Mouse (Mus musculus): ENCODE measurements around the gene Sorl1. TPM values are rescaled to one million over a fixed set of nuclear protein-coding genes. Genes with fewer than 3 reads are reported as not detected.

Sorl1 gene
- polyA plus RNA-seq, 1 experiment, result under 0.01 TPM

GRCm38 (mm10) chr9:42072010-42072409 lies 52.1 kb downstream of the Sorl1 start:
- H3K36me3 ChIP-seq (ENCODE audit: control insufficient read depth, insufficient read depth), result no peaks in the 10 kb centered on the region
- H3K4me3 ChIP-seq, result no peak overlapping the region
- H3K79me2 ChIP-seq (ENCODE audit: control insufficient read depth, insufficient read depth), result no peaks in the 10 kb centered on the region
- H3K4me2 ChIP-seq (ENCODE audit: low read depth), result no peak overlapping the region
- H3K27me3 ChIP-seq (ENCODE audit: control insufficient read depth, insufficient read depth, insufficient read length), result peaks cover 7% of the 10 kb centered on the region
- H3ac ChIP-seq (ENCODE audit: control insufficient read depth, insufficient read length), result no peak overlapping the region
- TF ChIP-seq REST (IDR thresholded peaks at IDR 0.05; ENCODE audit: insufficient read depth, insufficient read length) (no peak), POLR2AphosphoS2 (IDR thresholded peaks at IDR 0.05; ENCODE audit: insufficient read length, low read depth) (no peak), TCF3 (IDR thresholded peaks at IDR 0.05; ENCODE audit: insufficient read length, low read depth) (no peak), E2F4 (IDR thresholded peaks at IDR 0.05; ENCODE audit: insufficient read depth) (no peak), MYOG (IDR thresholded peaks at IDR 0.05; ENCODE audit: control insufficient read depth in 1 of 3, insufficient read depth in 1 of 3, insufficient read length in 2 of 3, low read depth in 2 of 3) (no peak), USF1 (IDR thresholded peaks at IDR 0.05; ENCODE audit: low read depth) (no peak), MAX (IDR thresholded peaks at IDR 0.05; ENCODE audit: low read depth) (no peak), TCF12 (IDR thresholded peaks at IDR 0.05; ENCODE audit: insufficient read depth, poor library complexity, severe bottlenecking) (no peak), MYOD1 (IDR thresholded peaks at IDR 0.05; ENCODE audit: control insufficient read depth in 1 of 3, insufficient read length in 2 of 3, low read depth in 2 of 3) (no peak), SRF (IDR thresholded peaks at IDR 0.05; ENCODE audit: control insufficient read depth, insufficient read length, low read depth) (no peak), POLR2A (IDR thresholded peaks at IDR 0.05; ENCODE audit: insufficient read length, low read depth) (no peak), CEBPB (IDR thresholded peaks at IDR 0.05; ENCODE audit: insufficient read depth, poor library complexity, severe bottlenecking) (no peak)

- Histone ChIP-seq H3K79me2 (ENCODE audit: control insufficient read depth, insufficient read depth) (no peaks in the 10 kb centered on the region), H3ac (ENCODE audit: control insufficient read depth, insufficient read length) (no peak overlapping the region), H3K27me3 (ENCODE audit: control insufficient read depth, insufficient read depth, insufficient read length) (peaks cover 7% of the 10 kb centered on the region), H3K36me3 (ENCODE audit: control insufficient read depth, insufficient read depth) (no peaks in the 10 kb centered on the region), H3K4me3 (no peak overlapping the region), H3K4me2 (ENCODE audit: low read depth) (no peak overlapping the region)
- no peak for TF ChIP-seq E2F4 (IDR thresholded peaks at IDR 0.05; ENCODE audit: insufficient read depth)
- TF ChIP-seq REST (IDR thresholded peaks at IDR 0.05; ENCODE audit: insufficient read depth, insufficient read length), result no peak
- TF ChIP-seq TCF3 (IDR thresholded peaks at IDR 0.05; ENCODE audit: insufficient read length, low read depth), result no peak
- TF ChIP-seq MYOG (IDR thresholded peaks at IDR 0.05; ENCODE audit: control insufficient read depth in 1 of 3, insufficient read depth in 1 of 3, insufficient read length in 2 of 3, low read depth in 2 of 3), result no peak
These were observed 53.2 kb downstream of the Sorl1 start for GRCm38 (mm10) chr9:42070856-42071255.

- Histone ChIP-seq H3ac (ENCODE audit: control insufficient read depth, insufficient read length) (no peak overlapping the region), H3K4me3 (no peak overlapping the region), H3K36me3 (ENCODE audit: control insufficient read depth, insufficient read depth) (no peaks in the 10 kb centered on the region), H3K79me2 (ENCODE audit: control insufficient read depth, insufficient read depth) (no peaks in the 10 kb centered on the region), H3K4me2 (ENCODE audit: low read depth) (no peak overlapping the region), H3K27me3 (ENCODE audit: control insufficient read depth, insufficient read depth, insufficient read length) (peaks cover 14% of the 10 kb centered on the region)
- TF ChIP-seq MYOG (IDR thresholded peaks at IDR 0.05; ENCODE audit: control insufficient read depth in 1 of 3, insufficient read depth in 1 of 3, insufficient read length in 2 of 3, low read depth in 2 of 3) (no peak), USF1 (IDR thresholded peaks at IDR 0.05; ENCODE audit: low read depth) (no peak), SRF (IDR thresholded peaks at IDR 0.05; ENCODE audit: control insufficient read depth, insufficient read length, low read depth) (no peak), CEBPB (IDR thresholded peaks at IDR 0.05; ENCODE audit: insufficient read depth, poor library complexity, severe bottlenecking) (no peak), E2F4 (IDR thresholded peaks at IDR 0.05; ENCODE audit: insufficient read depth) (no peak), POLR2A (IDR thresholded peaks at IDR 0.05; ENCODE audit: insufficient read length, low read depth) (no peak), TCF12 (IDR thresholded peaks at IDR 0.05; ENCODE audit: insufficient read depth, poor library complexity, severe bottlenecking) (no peak), REST (IDR thresholded peaks at IDR 0.05; ENCODE audit: insufficient read depth, insufficient read length) (no peak), TCF3 (IDR thresholded peaks at IDR 0.05; ENCODE audit: insufficient read length, low read depth) (no peak), MAX (IDR thresholded peaks at IDR 0.05; ENCODE audit: low read depth) (no peak), POLR2AphosphoS2 (IDR thresholded peaks at IDR 0.05; ENCODE audit: insufficient read length, low read depth) (no peak), MYOD1 (IDR thresholded peaks at IDR 0.05; ENCODE audit: control insufficient read depth in 1 of 3, insufficient read length in 2 of 3, low read depth in 2 of 3) (no peak)
These were observed 54.6 kb downstream of the Sorl1 start for GRCm38 (mm10) chr9:42069471-42069870.

GRCm38 (mm10) chr9:42067950-42068349 lies 56.1 kb downstream of the Sorl1 start:
- H3K79me2 ChIP-seq (ENCODE audit: control insufficient read depth, insufficient read depth), result no peaks in the 10 kb centered on the region
- no peak for TF ChIP-seq USF1 (IDR thresholded peaks at IDR 0.05; ENCODE audit: low read depth)
- no peak for TF ChIP-seq TCF12 (IDR thresholded peaks at IDR 0.05; ENCODE audit: insufficient read depth, poor library complexity, severe bottlenecking)
- no peak for TF ChIP-seq POLR2A (IDR thresholded peaks at IDR 0.05; ENCODE audit: insufficient read length, low read depth)
- TF ChIP-seq SRF (IDR thresholded peaks at IDR 0.05; ENCODE audit: control insufficient read depth, insufficient read length, low read depth), result no peak
- no peak for TF ChIP-seq E2F4 (IDR thresholded peaks at IDR 0.05; ENCODE audit: insufficient read depth)
- no peak for TF ChIP-seq MYOG (IDR thresholded peaks at IDR 0.05; ENCODE audit: control insufficient read depth in 1 of 3, insufficient read depth in 1 of 3, insufficient read length in 2 of 3, low read depth in 2 of 3)
- TF ChIP-seq TCF3 (IDR thresholded peaks at IDR 0.05; ENCODE audit: insufficient read length, low read depth), result no peak
- no peaks in the 10 kb centered on the region for H3K36me3 ChIP-seq (ENCODE audit: control insufficient read depth, insufficient read depth)
- H3K4me2 ChIP-seq (ENCODE audit: low read depth), result no peak overlapping the region
- no peak overlapping the region for H3ac ChIP-seq (ENCODE audit: control insufficient read depth, insufficient read length)
- H3K27me3 ChIP-seq (ENCODE audit: control insufficient read depth, insufficient read depth, insufficient read length), result peaks cover 14% of the 10 kb centered on the region
- H3K4me3 ChIP-seq, result no peak overlapping the region

- no peaks in the 10 kb centered on the region for H3K36me3 ChIP-seq (ENCODE audit: control insufficient read depth, insufficient read depth)
- no peaks in the 10 kb centered on the region for H3K79me2 ChIP-seq (ENCODE audit: control insufficient read depth, insufficient read depth)
- H3K4me2 ChIP-seq (ENCODE audit: low read depth), result no peak overlapping the region
- H3ac ChIP-seq (ENCODE audit: control insufficient read depth, insufficient read length), result no peak overlapping the region
- H3K4me3 ChIP-seq, result no peak overlapping the region
- H3K27me3 ChIP-seq (ENCODE audit: control insufficient read depth, insufficient read depth, insufficient read length), result peaks cover 10% of the 10 kb centered on the region
- no peak for TF ChIP-seq REST (IDR thresholded peaks at IDR 0.05; ENCODE audit: insufficient read depth, insufficient read length)
- TF ChIP-seq MAX (IDR thresholded peaks at IDR 0.05; ENCODE audit: low read depth), result no peak
- TF ChIP-seq MYOG (IDR thresholded peaks at IDR 0.05; ENCODE audit: control insufficient read depth in 1 of 3, insufficient read depth in 1 of 3, insufficient read length in 2 of 3, low read depth in 2 of 3), result no peak
- TF ChIP-seq CEBPB (IDR thresholded peaks at IDR 0.05; ENCODE audit: insufficient read depth, poor library complexity, severe bottlenecking), result no peak
- no peak for TF ChIP-seq POLR2A (IDR thresholded peaks at IDR 0.05; ENCODE audit: insufficient read length, low read depth)
- TF ChIP-seq E2F4 (IDR thresholded peaks at IDR 0.05; ENCODE audit: insufficient read depth), result no peak
- no peak for TF ChIP-seq TCF3 (IDR thresholded peaks at IDR 0.05; ENCODE audit: insufficient read length, low read depth)
- TF ChIP-seq SRF (IDR thresholded peaks at IDR 0.05; ENCODE audit: control insufficient read depth, insufficient read length, low read depth), result no peak
- no peak for TF ChIP-seq TCF12 (IDR thresholded peaks at IDR 0.05; ENCODE audit: insufficient read depth, poor library complexity, severe bottlenecking)
- TF ChIP-seq MYOD1 (IDR thresholded peaks at IDR 0.05; ENCODE audit: control insufficient read depth in 1 of 3, insufficient read length in 2 of 3, low read depth in 2 of 3), result no peak
- no peak for TF ChIP-seq USF1 (IDR thresholded peaks at IDR 0.05; ENCODE audit: low read depth)
- no peak for TF ChIP-seq POLR2AphosphoS2 (IDR thresholded peaks at IDR 0.05; ENCODE audit: insufficient read length, low read depth)
These were observed 58.3 kb downstream of the Sorl1 start for GRCm38 (mm10) chr9:42065756-42066155.

Data from myocyte (in vitro differentiated cells).